Mouse (Mus musculus) E14TG2a.4 (cell line): ENCODE data around the gene Polm.

Experiments
- CTCF ChIP-seq: conservative IDR thresholded peaks from 2 replicates; pipeline ENCODE4 v1.5.1; 2014; ENCODE audit warnings: low read length
- NANOG ChIP-seq: IDR thresholded peaks from 2 replicates; pipeline ENCODE4 v1.6.1; 2014; ENCODE audit warnings: borderline replicate concordance, low read length, mixed read lengths
- POU5F1 ChIP-seq: IDR thresholded peaks from 2 replicates; pipeline ENCODE4 v1.6.1; 2014; ENCODE audit warnings: low read length, borderline replicate concordance

DNA sequence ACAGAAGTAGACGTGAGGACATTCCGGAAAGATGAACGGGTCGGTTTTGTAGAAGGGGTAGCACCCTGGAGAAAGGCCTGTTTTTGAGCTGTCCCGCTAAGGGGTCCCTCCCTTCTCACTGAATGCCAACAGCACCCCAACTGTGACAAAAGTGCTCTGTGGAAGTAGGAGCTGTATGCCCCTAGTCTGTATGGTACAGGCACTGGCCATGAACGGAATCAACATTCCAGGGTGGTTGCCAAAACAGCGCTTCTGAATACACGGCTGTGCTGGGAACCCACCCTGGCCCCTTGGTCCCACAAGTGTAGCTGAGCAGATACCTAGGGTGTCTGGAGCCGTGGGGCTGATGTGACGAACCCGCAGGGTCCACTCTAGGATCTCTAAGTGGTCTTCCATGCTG, 34.9 kb upstream of the Polm start:
- no peak for TF ChIP-seq CTCF
- TF ChIP-seq POU5F1, result no peak
- TF ChIP-seq NANOG, result no peak
